Mouse (Mus musculus): Measurements from ENCODE around the gene Leo1. TPM values are rescaled to one million over a fixed set of nuclear protein-coding genes. Genes with fewer than 3 reads are reported as not detected.

Leo1 gene
- polyA plus RNA-seq, 1 experiment from 2014 or later, result 34.9 TPM

Other genes starting within 250 kb of the Leo1 start
- 17.8 and 18.6 TPM in 2 replicates for gene Myo5c, start 209.5 kb upstream of the Leo1 start, polyA plus RNA-seq (2015; fragmentation: Nextera tagmentation; extraction: Ambion mirVana)
- 21.7 and 22.0 TPM in 2 replicates for gene Gnb5, start 135.2 kb upstream of the Leo1 start, polyA plus RNA-seq (2015; fragmentation: Nextera tagmentation; extraction: Ambion mirVana)
- gene Bcl2l10, start 93.8 kb upstream of the Leo1 start, polyA plus RNA-seq (2015; fragmentation: Nextera tagmentation; extraction: Ambion mirVana), result not detected in 2 replicates
- gene Mapk6, start 31.5 kb upstream of the Leo1 start, polyA plus RNA-seq (2015; fragmentation: Nextera tagmentation; extraction: Ambion mirVana), result 49.1 and 51.9 TPM in 2 replicates
- gene Tmod3, start 118.1 kb downstream of the Leo1 start, polyA plus RNA-seq (2015; fragmentation: Nextera tagmentation; extraction: Ambion mirVana), result 159 and 182 TPM in 2 replicates
- gene Tmod2, start 169.8 kb downstream of the Leo1 start, polyA plus RNA-seq (2015; fragmentation: Nextera tagmentation; extraction: Ambion mirVana), result 16.0 and 17.1 TPM in 2 replicates
- 24.0 and 25.9 TPM in 2 replicates for gene Lysmd2, start 184.2 kb downstream of the Leo1 start, polyA plus RNA-seq (2015; fragmentation: Nextera tagmentation; extraction: Ambion mirVana)
- gene Scg3, start 242.5 kb downstream of the Leo1 start, polyA plus RNA-seq (2015; fragmentation: Nextera tagmentation; extraction: Ambion mirVana), result 8.2 TPM in 2 replicates

All from stomach, embryonic 16.5 days (tissue).